Mouse (Mus musculus): Measurements from ENCODE around the gene Tmem273. TPM values are rescaled to one million over a fixed set of nuclear protein-coding genes. Genes with fewer than 3 reads are reported as not detected.

The Tmem273 gene
- polyA plus RNA-seq, 1 experiment from 2014 or later: 1.1 TPM

- no peak for ATAC-seq
- no peak for TF ChIP-seq EP300 (IDR thresholded peaks at IDR 0.05; ENCODE audit: low read depth)
- no peak for TF ChIP-seq CTCF (IDR thresholded peaks at IDR 0.05; ENCODE audit: low read depth)
Observed at GRCm38 (mm10) chr14:32762177-32762576, 23.6 kb upstream of the Tmem273 start.

GRCm38 (mm10) chr14:32770563-32770962, 15.2 kb upstream of the Tmem273 start:
- Histone ChIP-seq H3K27ac (ENCODE audit: low read depth) (no peak overlapping the region), H3K36me3 (replicated peaks; ENCODE audit: insufficient read depth, low read length) (no peaks in the 10 kb centered on the region), H3K4me2 (ENCODE audit: low read depth, low read length) (no peak overlapping the region), H3K4me1 (ENCODE audit: insufficient read depth) (no peaks in the 10 kb centered on the region), H3K9me3 (ENCODE audit: low read length) (no peaks in the 10 kb centered on the region), H3K27me3 (ENCODE audit: insufficient read depth, low read length) (no peaks in the 10 kb centered on the region), H3K4me3 (ENCODE audit: low read depth, low read length) (no peak overlapping the region), H3K9ac (replicated peaks) (no peak overlapping the region)
- ATAC-seq (no peak), DNase-seq (no peak)
- TF ChIP-seq CTCF (IDR thresholded peaks at IDR 0.05; ENCODE audit: low read depth) (no peak), EP300 (IDR thresholded peaks at IDR 0.05; ENCODE audit: low read depth) (no peak)
- WGBS (ENCODE audit: insufficient replicate concordance): 60% methylated on average over 6 of the region's 6 CpGs

More at GRCm38 (mm10) chr14:32762177-32762576, 23.6 kb upstream of the Tmem273 start:
- no peak overlapping the region for H3K4me2 ChIP-seq (ENCODE audit: low read depth, low read length)
- no peak overlapping the region for H3K9ac ChIP-seq (replicated peaks)
- H3K27me3 ChIP-seq (ENCODE audit: insufficient read depth, low read length): no peaks in the 10 kb centered on the region
- H3K9me3 ChIP-seq (ENCODE audit: low read length): no peaks in the 10 kb centered on the region
- no peaks in the 10 kb centered on the region for H3K36me3 ChIP-seq (replicated peaks; ENCODE audit: insufficient read depth, low read length)
- no peak for DNase-seq
- no peak overlapping the region for H3K4me3 ChIP-seq (ENCODE audit: low read depth, low read length)
- H3K27ac ChIP-seq (ENCODE audit: low read depth): no peak overlapping the region
- WGBS (ENCODE audit: insufficient replicate concordance): 59% methylated on average over 1 of the region's 1 CpGs
- H3K4me1 ChIP-seq (ENCODE audit: insufficient read depth): no peaks in the 10 kb centered on the region

DNA sequence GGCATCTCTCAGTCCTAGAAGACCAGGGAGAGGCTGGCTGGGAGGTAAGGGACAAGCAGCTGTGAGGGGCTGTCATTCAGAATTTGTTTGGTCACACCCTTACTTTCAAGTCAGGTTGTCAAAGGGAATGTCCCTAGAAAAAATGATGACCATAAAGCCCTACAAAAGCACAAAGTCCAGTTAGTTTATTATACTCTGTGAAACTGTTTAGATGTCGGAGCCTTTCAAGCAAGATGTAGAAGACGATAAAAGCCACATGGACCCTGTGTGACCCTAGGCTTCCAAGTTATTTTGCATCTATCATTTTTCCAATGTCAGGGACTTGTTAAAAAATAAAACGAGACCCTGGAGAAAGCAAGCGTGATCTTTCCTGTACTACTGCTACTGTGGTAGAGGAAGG, 13.7 kb upstream of the Tmem273 start:
- no peaks in the 10 kb centered on the region for H3K4me1 ChIP-seq (ENCODE audit: insufficient read depth)
- H3K36me3 ChIP-seq (replicated peaks; ENCODE audit: insufficient read depth, low read length): no peaks in the 10 kb centered on the region
- no peak overlapping the region for H3K4me2 ChIP-seq (ENCODE audit: low read depth, low read length)
- DNase-seq (no peak), ATAC-seq (no peak)
- no peak overlapping the region for H3K4me3 ChIP-seq (ENCODE audit: low read depth, low read length)
- H3K9me3 ChIP-seq (ENCODE audit: low read length): no peaks in the 10 kb centered on the region
- 78% methylated on average over 4 of the region's 4 CpGs for WGBS (ENCODE audit: insufficient replicate concordance)
- TF ChIP-seq EP300 (IDR thresholded peaks at IDR 0.05; ENCODE audit: low read depth) (no peak), CTCF (IDR thresholded peaks at IDR 0.05; ENCODE audit: low read depth) (no peak)
- no peaks in the 10 kb centered on the region for H3K27me3 ChIP-seq (ENCODE audit: insufficient read depth, low read length)
- H3K27ac ChIP-seq (ENCODE audit: low read depth): no peak overlapping the region
- H3K9ac ChIP-seq (replicated peaks): no peak overlapping the region

DNA sequence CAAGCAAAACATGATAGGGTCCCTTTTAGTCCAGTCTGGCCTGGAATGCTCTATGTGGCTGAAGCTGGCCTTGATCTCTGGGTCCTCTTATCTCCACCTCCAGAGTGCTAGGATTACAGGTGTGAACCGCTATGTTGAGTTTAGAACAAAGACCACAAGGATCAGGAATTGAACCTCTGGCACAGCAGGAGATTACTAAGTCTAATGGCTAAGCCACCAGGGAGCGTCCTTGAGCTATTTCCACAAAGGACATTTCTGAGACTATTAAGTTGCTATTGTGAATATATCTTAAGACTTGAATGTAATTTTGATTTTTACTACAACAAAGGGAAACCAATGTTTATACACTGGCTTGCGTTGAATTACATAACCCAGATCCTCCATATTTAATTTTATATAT, 13.0 kb upstream of the Tmem273 start:
- Histone ChIP-seq H3K4me2 (ENCODE audit: low read depth, low read length) (no peak overlapping the region), H3K4me3 (ENCODE audit: low read depth, low read length) (no peak overlapping the region), H3K9ac (replicated peaks) (no peak overlapping the region), H3K27me3 (ENCODE audit: insufficient read depth, low read length) (no peaks in the 10 kb centered on the region), H3K9me3 (ENCODE audit: low read length) (no peaks in the 10 kb centered on the region), H3K27ac (ENCODE audit: low read depth) (no peak overlapping the region), H3K36me3 (replicated peaks; ENCODE audit: insufficient read depth, low read length) (no peaks in the 10 kb centered on the region), H3K4me1 (ENCODE audit: insufficient read depth) (no peaks in the 10 kb centered on the region)
- WGBS (ENCODE audit: insufficient replicate concordance): 48% methylated on average over 3 of the region's 3 CpGs
- ATAC-seq: no peak
- no peak for DNase-seq
- peak; percentile 51 for TF ChIP-seq CTCF (IDR thresholded peaks at IDR 0.05; ENCODE audit: low read depth)
- TF ChIP-seq EP300 (IDR thresholded peaks at IDR 0.05; ENCODE audit: low read depth): no peak

DNA sequence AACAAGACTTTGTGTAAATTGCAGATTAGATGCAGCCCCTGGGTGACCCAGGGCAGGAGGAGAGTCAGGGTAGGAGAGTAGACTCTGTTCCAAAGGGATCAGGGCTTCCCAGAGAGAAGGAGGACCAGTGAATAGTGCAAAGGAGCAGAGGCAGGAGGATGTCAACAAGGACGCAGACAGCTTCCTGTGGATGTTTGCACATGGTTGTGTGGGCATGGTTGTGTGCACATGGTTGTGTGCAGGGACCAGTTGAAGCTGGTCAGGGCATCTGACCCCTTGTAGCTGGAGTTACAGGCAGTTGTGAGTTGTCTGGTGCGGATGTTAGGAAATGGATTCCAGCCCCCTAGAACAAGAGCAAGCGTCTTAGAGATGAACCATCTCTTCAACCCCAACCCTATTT, 12.3 kb upstream of the Tmem273 start:
- ATAC-seq (no peak), DNase-seq (no peak)
- no peak overlapping the region for H3K9ac ChIP-seq (replicated peaks)
- no peaks in the 10 kb centered on the region for H3K4me1 ChIP-seq (ENCODE audit: insufficient read depth)
- 73% methylated on average over 3 of the region's 3 CpGs for WGBS (ENCODE audit: insufficient replicate concordance)
- H3K9me3 ChIP-seq (ENCODE audit: low read length): no peaks in the 10 kb centered on the region
- H3K4me3 ChIP-seq (ENCODE audit: low read depth, low read length): no peak overlapping the region
- no peaks in the 10 kb centered on the region for H3K27me3 ChIP-seq (ENCODE audit: insufficient read depth, low read length)
- no peaks in the 10 kb centered on the region for H3K36me3 ChIP-seq (replicated peaks; ENCODE audit: insufficient read depth, low read length)
- no peak overlapping the region for H3K4me2 ChIP-seq (ENCODE audit: low read depth, low read length)
- TF ChIP-seq CTCF (IDR thresholded peaks at IDR 0.05; ENCODE audit: low read depth): no peak
- no peak for TF ChIP-seq EP300 (IDR thresholded peaks at IDR 0.05; ENCODE audit: low read depth)
- no peak overlapping the region for H3K27ac ChIP-seq (ENCODE audit: low read depth)

- no peak for ATAC-seq
- Histone ChIP-seq H3K9ac (replicated peaks) (no peak overlapping the region), H3K27me3 (ENCODE audit: insufficient read depth, low read length) (no peaks in the 10 kb centered on the region), H3K4me3 (ENCODE audit: low read depth, low read length) (no peak overlapping the region), H3K36me3 (replicated peaks; ENCODE audit: insufficient read depth, low read length) (no peaks in the 10 kb centered on the region), H3K27ac (ENCODE audit: low read depth) (no peak overlapping the region), H3K4me2 (ENCODE audit: low read depth, low read length) (no peak overlapping the region), H3K9me3 (ENCODE audit: low read length) (no peaks in the 10 kb centered on the region), H3K4me1 (ENCODE audit: insufficient read depth) (no peaks in the 10 kb centered on the region)
- DNase-seq: no peak
- TF ChIP-seq CTCF (IDR thresholded peaks at IDR 0.05; ENCODE audit: low read depth) (no peak), EP300 (IDR thresholded peaks at IDR 0.05; ENCODE audit: low read depth) (no peak)
- 78% methylated on average over 7 of the region's 7 CpGs for WGBS (ENCODE audit: insufficient replicate concordance)
Observed at GRCm38 (mm10) chr14:32776077-32776476, 9.7 kb upstream of the Tmem273 start.

DNA sequence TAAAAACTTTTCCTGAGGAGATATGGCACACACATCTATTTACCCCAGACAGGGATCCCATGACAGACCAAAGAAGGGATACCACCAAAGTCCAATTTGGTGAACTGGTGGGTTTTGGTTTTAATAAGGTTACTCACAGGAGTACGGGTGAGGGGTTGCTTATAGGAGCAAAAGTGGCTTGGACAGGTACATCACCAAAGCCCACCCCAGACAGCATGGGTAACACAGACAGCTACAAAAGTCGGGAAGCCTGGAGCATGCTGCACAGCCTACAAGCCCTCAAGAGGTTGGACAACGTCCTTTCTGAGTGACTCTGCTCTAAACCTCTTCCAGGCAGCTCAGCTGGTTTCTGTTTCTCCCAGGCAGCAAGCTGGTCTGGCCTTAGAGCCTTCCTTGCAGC, 7.4 kb upstream of the Tmem273 start:
- Histone ChIP-seq H3K9ac (replicated peaks) (no peak overlapping the region), H3K4me1 (ENCODE audit: insufficient read depth) (no peaks in the 10 kb centered on the region), H3K27me3 (ENCODE audit: insufficient read depth, low read length) (no peaks in the 10 kb centered on the region), H3K27ac (ENCODE audit: low read depth) (no peak overlapping the region), H3K4me2 (ENCODE audit: low read depth, low read length) (no peak overlapping the region), H3K9me3 (ENCODE audit: low read length) (no peaks in the 10 kb centered on the region), H3K4me3 (ENCODE audit: low read depth, low read length) (no peak overlapping the region), H3K36me3 (replicated peaks; ENCODE audit: insufficient read depth, low read length) (no peaks in the 10 kb centered on the region)
- WGBS (ENCODE audit: insufficient replicate concordance): 79% methylated on average over 3 of the region's 3 CpGs
- no peak for TF ChIP-seq EP300 (IDR thresholded peaks at IDR 0.05; ENCODE audit: low read depth)
- no peak for TF ChIP-seq CTCF (IDR thresholded peaks at IDR 0.05; ENCODE audit: low read depth)
- DNase-seq (no peak), ATAC-seq (no peak)
